Mouse (Mus musculus) ES-E14 (cell line): ENCODE results near the gene Als2cr12. TPM values are rescaled to one million over a fixed set of nuclear protein-coding genes. Genes with fewer than 3 reads are reported as not detected.
"Not testable (repeated sequence)": the region's sequence is repeated elsewhere in the genome, so short reads cannot be mapped to it uniquely, and the experiment has no call there.

Experiments used
- DNase-seq: peaks from one replicate; pipeline ENCODE4 v3.0.0-alpha.2; 2013; ENCODE audit warnings: low read depth, low spot score
- H3K27ac ChIP-seq: 2 replicates; pipeline ENCODE4 v1.5.1; 2012; ENCODE audit warnings: low read depth, mild to moderate bottlenecking, low read length, moderate library complexity, mixed read lengths; ENCODE audit not compliant: poor library complexity, insufficient read depth, severe bottlenecking
- H3K36me3 ChIP-seq: 2 replicates; pipeline ENCODE4 v1.6.1; 2012; ENCODE audit warnings: mild to moderate bottlenecking, low read length, moderate library complexity, mixed read lengths; ENCODE audit not compliant: control insufficient read depth, poor library complexity, insufficient read depth, severe bottlenecking
- H3K4me1 ChIP-seq, 2 experiments: fragments of 150-350 bp in 1 of 2; sonication (generic) in 1 of 2; 2 replicates each; pipeline ENCODE4 v1.6.1; 2012; ENCODE audit warnings: low read length in 2 of 2, mild to moderate bottlenecking in 1 of 2, mixed read lengths in 1 of 2; ENCODE audit not compliant: control insufficient read depth in 2 of 2, insufficient read depth in 2 of 2, poor library complexity in 1 of 2
- H3K4me3 ChIP-seq, 2 experiments: fragments of 150-350 bp in 1 of 2; sonication (generic) in 1 of 2; 2 replicates each; pipeline ENCODE4 v1.5.1; 2012; ENCODE audit warnings: low read length in 2 of 2, low read depth in 1 of 2, mild to moderate bottlenecking in 1 of 2, mixed read lengths in 1 of 2; ENCODE audit not compliant: insufficient read depth in 1 of 2, poor library complexity in 1 of 2, severe bottlenecking in 1 of 2
- H3K9ac ChIP-seq: 2 replicates; pipeline ENCODE4 v1.6.1; 2012; ENCODE audit warnings: low read depth, mild to moderate bottlenecking, low read length, mixed read lengths; ENCODE audit not compliant: poor library complexity, insufficient read depth, severe bottlenecking
- H3K9me3 ChIP-seq: fragments of 150-350 bp; sonication (generic); 2 replicates; pipeline ENCODE4 v1.6.1; 2012; ENCODE audit warnings: low read depth, mild to moderate bottlenecking, low read length; ENCODE audit not compliant: control insufficient read depth, insufficient read depth
- CHD2 ChIP-seq: IDR thresholded peaks from 2 replicates; pipeline ENCODE4 v1.6.1; 2014; ENCODE audit warnings: mild to moderate bottlenecking, low read depth, low read length, inconsistent platforms
- HCFC1 ChIP-seq: IDR thresholded peaks from 2 replicates; pipeline ENCODE4 v1.6.1; 2012; ENCODE audit warnings: low read length, inconsistent platforms, borderline replicate concordance; ENCODE audit not compliant: insufficient read depth
- MAFK ChIP-seq: IDR thresholded peaks from 2 replicates; pipeline ENCODE4 v1.6.1; 2014; ENCODE audit warnings: mild to moderate bottlenecking, low read depth, low read length, inconsistent platforms; ENCODE audit not compliant: insufficient read depth
- ZC3H11A ChIP-seq: IDR thresholded peaks from 2 replicates; pipeline ENCODE4 v1.6.1; 2012; ENCODE audit warnings: low read depth, mild to moderate bottlenecking, inconsistent platforms, low read length, borderline replicate concordance
- ZNF384 ChIP-seq: IDR thresholded peaks from 2 replicates; pipeline ENCODE4 v1.6.1; 2012; ENCODE audit warnings: low read depth, low read length, inconsistent platforms
- in situ Hi-C, 2 experiments: fragments of 600-800 bp; cut with MboI; formaldehyde crosslinking; loops; one replicate each; pipeline ENCODE4 v1.15.1; 2025; ENCODE audit warnings: low sequenced_read_pairs in 2 of 2, inconsistent platforms in 1 of 2; ENCODE audit not compliant: unreplicated experiment in 2 of 2
- total RNA-seq: library from RNA; depleted of rRNA; stranded (reverse); fragments of 300-350 nt; gene quantifications from 2 replicates; pipeline ENCODE4 v1.2.3, GENCODE M21; 2012

The Als2cr12 gene
- total RNA-seq, 1 experiment, result 0.22 TPM

DNA sequence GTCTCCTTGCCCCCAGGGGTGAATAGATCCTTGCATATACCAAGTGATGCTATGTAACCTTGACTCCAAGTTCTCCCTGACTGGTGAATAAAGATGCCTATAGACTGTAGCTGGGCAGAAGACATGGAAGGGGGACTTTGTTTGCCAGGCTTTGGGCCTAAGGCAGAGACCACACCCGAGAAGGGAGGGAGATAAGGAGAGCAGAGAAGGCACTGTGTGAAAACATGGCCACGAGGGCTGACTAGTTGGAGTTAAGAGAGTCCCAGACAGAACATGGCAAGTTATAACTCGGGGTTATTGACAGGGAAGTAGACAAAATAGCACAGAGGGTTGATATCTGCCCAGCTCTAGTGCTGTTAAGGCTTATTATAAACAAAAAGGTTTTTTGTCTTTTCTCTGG, 4.2 kb upstream of the Als2cr12 start:
- no peak for TF ChIP-seq MAFK
- TF ChIP-seq ZC3H11A, result no peak
- no peak for TF ChIP-seq HCFC1
- no peak for TF ChIP-seq CHD2
- TF ChIP-seq ZNF384, result no peak

DNA sequence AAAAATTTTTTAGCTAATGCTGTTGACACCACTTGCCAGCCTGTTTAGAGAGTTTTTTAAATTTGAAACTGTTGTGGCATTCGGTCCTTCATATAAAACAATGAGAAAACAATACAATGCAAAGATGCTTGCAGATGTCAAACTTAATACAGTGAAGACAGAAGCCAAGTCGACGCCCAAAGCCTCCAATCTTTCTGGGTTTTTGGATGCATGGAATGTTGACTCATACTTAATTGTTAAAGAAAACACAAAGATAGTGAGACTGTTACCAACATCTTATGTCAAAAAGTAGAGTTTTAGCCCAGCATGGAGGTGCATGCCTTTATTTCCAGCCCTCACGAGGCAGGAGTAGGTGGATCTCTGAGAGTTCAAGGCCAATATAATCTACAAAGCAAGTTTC, 3.0 kb upstream of the Als2cr12 start:
- no peak overlapping the region for H3K4me3 ChIP-seq
- no peak for DNase-seq
- H3K9me3 ChIP-seq, result no peaks in the 10 kb centered on the region
- H3K9ac ChIP-seq, result no peak overlapping the region
- H3K4me1 ChIP-seq, result no peaks in the 10 kb centered on the region
- in situ Hi-C loops, result loop anchor here in 1 of 2 experiments (5.0 kb wide), 1 partner anchor 199 kb away; no protein-coding TSS in a partner anchor
- TF ChIP-seq ZC3H11A (no peak), CHD2 (no peak), HCFC1 (no peak), MAFK (no peak), ZNF384 (no peak)
- H3K27ac ChIP-seq, result no peak overlapping the region
- no peaks in the 10 kb centered on the region for H3K36me3 ChIP-seq

More for the DNA sequence above, 4.2 kb upstream of the Als2cr12 start:
- no peaks in the 10 kb centered on the region for H3K36me3 ChIP-seq
- no peaks in the 10 kb centered on the region for H3K4me1 ChIP-seq
- in situ Hi-C loops, result loop anchor here in 1 of 2 experiments (5.0 kb wide), 1 partner anchor 197 kb away; no protein-coding TSS in a partner anchor
- DNase-seq, result no peak
- H3K9ac ChIP-seq, result no peak overlapping the region
- H3K27ac ChIP-seq, result no peak overlapping the region
- no peaks in the 10 kb centered on the region for H3K9me3 ChIP-seq
- no peak overlapping the region for H3K4me3 ChIP-seq

DNA sequence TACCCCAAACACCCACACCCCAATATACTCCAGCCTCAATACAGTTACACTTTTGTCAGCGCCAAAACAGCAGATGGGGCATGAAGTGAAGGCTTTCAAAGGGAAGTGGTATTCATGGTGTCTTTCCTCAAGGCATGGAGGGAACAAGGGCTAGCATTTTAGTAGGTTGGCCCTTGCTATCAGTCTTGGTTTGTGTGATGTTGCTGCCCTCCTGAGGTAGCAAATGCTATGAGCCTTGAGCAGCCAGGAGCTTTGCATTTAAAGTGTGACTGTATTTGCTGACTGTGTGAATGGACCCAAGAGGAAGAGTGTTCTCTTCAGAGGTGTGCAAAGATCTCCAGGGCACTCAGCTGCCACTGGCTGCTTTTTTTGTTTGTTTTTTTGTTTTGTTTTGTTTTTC, 1.8 kb upstream of the Als2cr12 start:
- H3K9ac ChIP-seq, H3K27ac ChIP-seq, H3K4me1 ChIP-seq, H3K36me3 ChIP-seq, DNase-seq, H3K9me3 ChIP-seq, H3K4me3 ChIP-seq: not testable (repeated sequence)
- 0 out of 2 replicates have a peak, but pooled peaks have one; percentile 7 for TF ChIP-seq MAFK
- TF ChIP-seq ZC3H11A, result peak; percentile 24; the same call in 1 of the 2 replicates
- in situ Hi-C loops, result loop anchor here in 1 of 2 experiments (5.0 kb wide), 1 partner anchor 200 kb away; no protein-coding TSS in a partner anchor

GRCm38 (mm10) chr1:58693696-58694095, 2.1 kb downstream of the Als2cr12 start:
- Histone ChIP-seq H3K27ac (no peak overlapping the region), H3K9ac (no peak overlapping the region), H3K4me3 (no peak overlapping the region), H3K9me3 (no peaks in the 10 kb centered on the region), H3K36me3 (no peaks in the 10 kb centered on the region), H3K4me1 (no peaks in the 10 kb centered on the region)
- in situ Hi-C loops, result no loop called here
- DNase-seq, result no peak
- TF ChIP-seq MAFK (no peak), ZNF384 (no peak), HCFC1 (no peak), ZC3H11A (no peak), CHD2 (no peak)

DNA sequence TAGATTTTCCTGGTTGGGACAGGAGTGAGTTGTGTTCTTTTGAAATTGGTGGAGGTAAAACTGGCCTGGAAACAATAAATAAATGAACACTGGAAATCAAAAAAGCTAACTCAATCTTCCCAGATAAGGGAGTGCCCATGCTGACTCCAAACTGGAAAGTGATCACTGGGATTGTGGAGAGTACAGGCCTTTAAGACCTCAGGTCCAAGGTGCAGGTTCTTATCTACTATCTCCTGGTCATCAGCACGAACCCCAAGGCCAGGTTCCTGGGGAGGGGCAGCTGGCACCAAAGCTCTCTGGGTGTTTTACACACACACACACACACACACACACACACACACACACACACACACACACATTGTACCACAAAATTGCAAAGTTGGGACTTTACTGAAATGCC, 4.1 kb downstream of the Als2cr12 start:
- H3K4me3 ChIP-seq, H3K27ac ChIP-seq, H3K9ac ChIP-seq, H3K36me3 ChIP-seq, in situ Hi-C loops, H3K9me3 ChIP-seq, DNase-seq, H3K4me1 ChIP-seq: not testable (repeated sequence)

- H3K27ac ChIP-seq, H3K36me3 ChIP-seq, H3K4me3 ChIP-seq, H3K9ac ChIP-seq, in situ Hi-C loops, H3K9me3 ChIP-seq, DNase-seq, H3K4me1 ChIP-seq: not testable (repeated sequence)
Observed at GRCm38 (mm10) chr1:58690834-58691488, 4.8 kb downstream of the Als2cr12 start.
